ENCODE assay signal across 9 mouse cellular contexts in genomic region chr3:9607686-9608085, GRCm38 (mm10). TPM values are rescaled to one million over a fixed set of nuclear protein-coding genes. Genes with fewer than 3 reads are reported as not detected.
DNase-seq lines count a peak whose midpoint lies in the region; ATAC-seq lines count a peak whose summit lies in the region.
"Had no signal": no experiment of that assay in that cellular context is flagged by ENCODE, and none has a peak within 500 bp of the region (broad histone marks: within the 10 kb centered on the region; RNA-seq: fewer than 3 reads in every experiment).

No protein-coding gene starts in this region.

- DNase-seq in forebrain, embryonic 10.5 days (ENCODE audit: extremely low spot score, low spot score) = no peak
- DNase-seq in forebrain, embryonic 11.5 days (ENCODE audit: low spot score) = no peak
- peak; percentile 30 for DNase-seq in neural tube, embryonic 11.5 days (ENCODE audit: low spot score)
- no peak for DNase-seq in neural tube, embryonic 10.5 days (ENCODE audit: extremely low spot score, low spot score)
- DNase-seq in natural killer cell, adult 2 months (ENCODE audit: low spot score in 2 of 2) = no peak
- no peak for DNase-seq in gastrocnemius, postnatal 4 days (ENCODE audit: low spot score in 2 of 2)
- DNase-seq: lung, postnatal 4 days had no signal

- WGBS in forebrain, embryonic 10.5 days = 61% methylated on average over 5 of the region's 5 CpGs
- 44% methylated on average over 5 of the region's 5 CpGs for WGBS in forebrain, embryonic 11.5 days
- 28% methylated on average over 5 of the region's 5 CpGs for WGBS in neural tube, embryonic 11.5 days
- 77% methylated on average over 5 of the region's 5 CpGs for WGBS in liver, embryonic 16.5 days (ENCODE audit: insufficient replicate concordance)

- peaks cover 46% of the 10 kb centered on the region for H3K4me1 ChIP-seq in forebrain, embryonic 10.5 days
- peaks cover 5% of the 10 kb centered on the region; the same call in 1 of the 2 replicates for H3K4me1 ChIP-seq in forebrain, embryonic 11.5 days (replicated peaks; ENCODE audit: control insufficient read depth, insufficient read depth, low read length)
- peaks cover 20% of the 10 kb centered on the region for H3K4me1 ChIP-seq in neural tube, embryonic 11.5 days (ENCODE audit: control insufficient read depth, insufficient read depth, low read length)
- peaks cover 15% of the 10 kb centered on the region for H3K4me1 ChIP-seq in liver, embryonic 16.5 days (ENCODE audit: control insufficient read depth, low read depth, low read length)

- H3K4me2 ChIP-seq in forebrain, embryonic 11.5 days (ENCODE audit: low read depth, low read length, severe bottlenecking) = no peak overlapping the region
- H3K4me2 ChIP-seq in neural tube, embryonic 11.5 days (ENCODE audit: low read depth) = peak overlapping the region; percentile 79
- H3K4me2 ChIP-seq in liver, embryonic 16.5 days (ENCODE audit: low read depth, low read length) = peak overlapping the region; percentile 96; the same call in 1 of the 2 replicates

- peak overlapping the region; percentile 88 for H3K4me3 ChIP-seq in forebrain, embryonic 10.5 days
- H3K4me3 ChIP-seq in forebrain, embryonic 11.5 days (ENCODE audit: low read depth, low read length) = no peak overlapping the region
- no peak overlapping the region for H3K4me3 ChIP-seq in neural tube, embryonic 11.5 days (ENCODE audit: low read depth, low read length)
- H3K4me3 ChIP-seq in liver, embryonic 16.5 days (ENCODE audit: low read depth, low read length) = no peak overlapping the region

- no peak overlapping the region for H3K27ac ChIP-seq in forebrain, embryonic 10.5 days
- H3K27ac ChIP-seq in forebrain, embryonic 11.5 days (ENCODE audit: low read depth, low read length) = no peak overlapping the region
- no peak overlapping the region for H3K27ac ChIP-seq in neural tube, embryonic 11.5 days (ENCODE audit: low read depth, low read length)
- no peak overlapping the region for H3K27ac ChIP-seq in liver, embryonic 16.5 days (ENCODE audit: low read length)

- no peaks in the 10 kb centered on the region for H3K36me3 ChIP-seq in forebrain, embryonic 10.5 days (replicated peaks)
- H3K36me3 ChIP-seq in forebrain, embryonic 11.5 days (ENCODE audit: control insufficient read depth, insufficient read depth, low read length) = no peaks in the 10 kb centered on the region
- H3K36me3 ChIP-seq in neural tube, embryonic 11.5 days (ENCODE audit: control insufficient read depth, insufficient read depth, low read length) = no peaks in the 10 kb centered on the region
- H3K36me3 ChIP-seq in liver, embryonic 16.5 days (ENCODE audit: control insufficient read depth, insufficient read depth) = no peaks in the 10 kb centered on the region

- no peaks in the 10 kb centered on the region for H3K9me3 ChIP-seq in forebrain, embryonic 10.5 days
- no peaks in the 10 kb centered on the region for H3K9me3 ChIP-seq in forebrain, embryonic 11.5 days (ENCODE audit: control insufficient read depth, low read length)
- no peaks in the 10 kb centered on the region for H3K9me3 ChIP-seq in neural tube, embryonic 11.5 days (ENCODE audit: control insufficient read depth, low read length)
- H3K9me3 ChIP-seq in liver, embryonic 16.5 days (replicated peaks; ENCODE audit: control insufficient read depth, low read length) = no peaks in the 10 kb centered on the region

- no peak overlapping the region for H3K9ac ChIP-seq in forebrain, embryonic 11.5 days (ENCODE audit: low read length)
- no peak overlapping the region for H3K9ac ChIP-seq in neural tube, embryonic 11.5 days (ENCODE audit: low read length)
- no peak overlapping the region for H3K9ac ChIP-seq in liver, embryonic 16.5 days (ENCODE audit: low read depth, low read length)

- no peak for ATAC-seq in forebrain, embryonic 11.5 days (replicated peaks; ENCODE audit: low FRiP score)
- no peak for ATAC-seq in neural tube, embryonic 11.5 days (ENCODE audit: insufficient read depth, low FRiP score, low TSS enrichment)
- ATAC-seq in liver, embryonic 16.5 days (ENCODE audit: low read depth) = no peak
- ATAC-seq in cerebellum, adult (ENCODE audit: insufficient number of reproducible peaks, low FRiP score, low TSS enrichment) = no peak

- H3K27me3 ChIP-seq in forebrain, embryonic 10.5 days (ENCODE audit: poor library complexity, severe bottlenecking) = peaks cover 20% of the 10 kb centered on the region; the same call in 1 of the 2 replicates
- H3K27me3 ChIP-seq in forebrain, embryonic 11.5 days (ENCODE audit: control insufficient read depth, insufficient read depth, low read length) = no peaks in the 10 kb centered on the region
- no peaks in the 10 kb centered on the region for H3K27me3 ChIP-seq in neural tube, embryonic 11.5 days (ENCODE audit: control insufficient read depth, insufficient read depth, low read length)
- peaks cover 15% of the 10 kb centered on the region for H3K27me3 ChIP-seq in liver, embryonic 16.5 days (ENCODE audit: control insufficient read depth, insufficient read depth, low read depth, low read length)

RNA-seq across cellular contexts. Expression of gene Zfp704, which starts 2.2 kb away (rescaled TPM):
- 5.6 and 6.6 TPM in 2 replicates for polyA plus RNA-seq in forebrain, embryonic 10.5 days (2016; fragmentation: Nextera tagmentation; extraction: Ambion mirVana)
- 7.8 and 8.1 TPM in 2 replicates for polyA plus RNA-seq in forebrain, embryonic 11.5 days (2014; fragmentation: Nextera tagmentation; extraction: Ambion mirVana)
- 5.8 and 6.3 TPM in 2 replicates for polyA plus RNA-seq in neural tube, embryonic 11.5 days (2014; fragmentation: Nextera tagmentation; extraction: Ambion mirVana)
- 0.88 and 0.97 TPM in 2 replicates for polyA plus RNA-seq in liver, embryonic 16.5 days (2015; fragmentation: Nextera tagmentation; extraction: Ambion mirVana)
- total RNA-seq in gastrocnemius, postnatal 4 days (2021) = 10 to 100 TPM; 29.9 to 30.7 TPM
